8 mouse cellular contexts compared by ENCODE assay signal in the genomic region with DNA sequence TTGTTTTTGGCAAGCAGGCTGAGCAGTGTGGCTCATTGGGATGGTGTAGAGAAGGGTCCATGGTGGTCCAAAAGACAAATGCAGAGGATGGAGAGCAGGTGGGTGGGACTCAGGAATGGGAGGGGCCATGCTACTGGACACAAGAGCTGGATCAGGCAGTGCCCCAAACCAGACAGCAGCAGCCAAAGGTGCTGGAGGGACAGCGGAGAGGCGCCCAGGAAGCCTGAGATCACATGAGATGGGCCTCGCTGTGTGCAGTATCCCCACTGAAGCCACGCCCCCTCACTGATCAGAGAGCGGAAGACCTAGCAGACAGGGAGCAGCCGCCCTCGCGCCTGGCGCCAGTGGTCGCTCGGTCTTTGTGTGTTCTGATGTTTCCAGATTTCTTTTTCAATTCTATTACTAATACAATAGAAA. TPM values are rescaled to one million over a fixed set of nuclear protein-coding genes. Genes with fewer than 3 reads are reported as not detected.
A peak's percentile ranks its signal among the peaks of the same experiment; 100 is the strongest.
DNase-seq lines count a peak whose midpoint lies in the region; ATAC-seq lines count a peak whose summit lies in the region.

No protein-coding gene starts in this region.

- no peaks in the 10 kb centered on the region for H3K4me1 ChIP-seq in heart, embryonic 11.5 days (ENCODE audit: control insufficient read depth, insufficient read depth, low read length)

- H3K9me3 ChIP-seq in heart, embryonic 11.5 days (replicated peaks; ENCODE audit: control insufficient read depth, low read length) = no peaks in the 10 kb centered on the region

- H3K4me3 ChIP-seq in heart, embryonic 11.5 days (ENCODE audit: low read depth, low read length) = peak overlapping the region; percentile 27

- peak; percentile 67 to 78 for DNase-seq in adrenal gland, adult (ENCODE audit: inconsistent age in 2 of 2, low spot score in 1 of 2)
- no peak for DNase-seq in adrenal gland, adult 8-10 months
- peak; percentile 70 for DNase-seq in c-Kit-positive CD71-positive TER-119-negative erythroid progenitor cells, embryonic 14.5 days (ENCODE audit: low read depth)
- peak; percentile 44 for DNase-seq in kidney, adult 9 months
- peak; percentile 75 for DNase-seq in lung, postnatal 10 days
- DNase-seq in retina, postnatal 1 day = peak; percentile 79

- peak overlapping the region; percentile 61 for H3K4me2 ChIP-seq in heart, embryonic 11.5 days

- H3K27ac ChIP-seq in heart, embryonic 11.5 days (ENCODE audit: low read depth, low read length) = no peak overlapping the region

- H3K27me3 ChIP-seq in heart, embryonic 11.5 days (ENCODE audit: control insufficient read depth, insufficient read depth, low read length) = no peaks in the 10 kb centered on the region

- H3K36me3 ChIP-seq in heart, embryonic 11.5 days (ENCODE audit: control insufficient read depth, insufficient read depth, low read length) = no peaks in the 10 kb centered on the region

- no peak; the same call in 1 of the 2 replicates for ATAC-seq in heart, embryonic 11.5 days (replicated peaks; ENCODE audit: insufficient number of reproducible peaks, low FRiP score, low TSS enrichment)
- no peak for ATAC-seq in frontal cortex, adult (ENCODE audit: low TSS enrichment)

- 6% methylated on average over 11 of the region's 11 CpGs for WGBS in heart, embryonic 11.5 days (ENCODE audit: insufficient replicate concordance)

- H3K9ac ChIP-seq in heart, embryonic 11.5 days (ENCODE audit: low read depth, low read length) = peak overlapping the region; percentile 62

RNA-seq across cellular contexts. Expression of a gene that starts 9.9 kb away (rescaled TPM):
- 1 to 10 TPM in 2 of 4 experiments, under 1 TPM in 2; 0.73 to 1.9 (median 1.3) TPM for total RNA-seq in adrenal gland, adult 8-10 months (2022)
- polyA plus RNA-seq in heart, embryonic 11.5 days (2014; fragmentation: Nextera tagmentation; extraction: Ambion mirVana) = 3.5 and 4.0 TPM in 2 replicates

RNA-seq across cellular contexts. Expression of a gene that starts 10.0 kb away (rescaled TPM):
- total RNA-seq in adrenal gland, adult 8-10 months (2022) = 10 to 100 TPM; 17.1 to 26.4 (median 22.0) TPM
- 4.1 and 4.7 TPM in 2 replicates for polyA plus RNA-seq in heart, embryonic 11.5 days (2014; fragmentation: Nextera tagmentation; extraction: Ambion mirVana)

RNA-seq across cellular contexts. Expression of a gene that starts 29.4 kb away (rescaled TPM):
- total RNA-seq in adrenal gland, adult 8-10 months (2022) = 100 to 1,000 TPM; 128 to 162 (median 139) TPM
- 49.6 and 62.9 TPM in 2 replicates for polyA plus RNA-seq in heart, embryonic 11.5 days (2014; fragmentation: Nextera tagmentation; extraction: Ambion mirVana)
